ENCODE assay signal across 6 mouse cellular contexts in genomic region chr8:20260125-20260640, GRCm38 (mm10).
A peak's percentile ranks its signal among the peaks of the same experiment; 100 is the strongest.
DNase-seq lines count a peak whose midpoint lies in the region; ATAC-seq and TF ChIP-seq lines count a peak whose summit lies in the region.
"Not testable (repeated sequence)": the region's sequence is repeated elsewhere in the genome, so short reads cannot be mapped to it uniquely, and the experiment has no call there.

No protein-coding gene starts in this region.

- peak; percentile 86; the same call in 1 of the 2 replicates for ATAC-seq in megakaryocyte-erythroid progenitor cell, adult 5-6 weeks (replicated peaks; ENCODE audit: low FRiP score, low TSS enrichment, poor library complexity, severe bottlenecking)

- intact Hi-C loops in heart, adult 2 months (cut with DNase I): not testable (repeated sequence)

- H3K9ac ChIP-seq in heart, adult 2 months (ENCODE audit: low read depth, low read length): not testable (repeated sequence)

- not testable (repeated sequence) for H3K27ac ChIP-seq in heart, adult 2 months

- 68% methylated on average over 6 of the region's 7 CpGs for WGBS in heart, adult 2 months

- not testable (repeated sequence) for H3K79me2 ChIP-seq in heart, adult 2 months (replicated peaks; ENCODE audit: control insufficient read depth, insufficient read depth, low read length)

- DNase-seq in adrenal gland, adult 2 months: peak; percentile 18
- DNase-seq in gastrocnemius, postnatal 25 days: peak; percentile 6
- peak; percentile 11 to 21 for DNase-seq in heart, adult 2 months
- DNase-seq in kidney, postnatal 14 days: peak; percentile 3
- DNase-seq in spleen, postnatal 4 days (ENCODE audit: low spot score in 2 of 2): peak; percentile 15 to 62

- H3K36me3 ChIP-seq in heart, adult 2 months (ENCODE audit: control insufficient read depth, insufficient read depth, low read length): not testable (repeated sequence)

- H3K27me3 ChIP-seq in heart, adult 2 months (ENCODE audit: control insufficient read depth, insufficient read depth, low read length): not testable (repeated sequence)

- not testable (repeated sequence) for TF ChIP-seq EP300 in heart, adult 2 months (IDR thresholded peaks at IDR 0.05; ENCODE audit: insufficient read depth, low read depth, low read length)

- not testable (repeated sequence) for TF ChIP-seq POLR2A in heart, adult 2 months (IDR thresholded peaks at IDR 0.05; ENCODE audit: insufficient read depth, low read depth, low read length)

- not testable (repeated sequence) for H3K4me1 ChIP-seq in heart, adult 2 months (ENCODE audit: control insufficient read depth, insufficient read depth, low read length)

- TF ChIP-seq CTCF in heart, adult 2 months (IDR thresholded peaks at IDR 0.05): not testable (repeated sequence)

- not testable (repeated sequence) for H3K4me3 ChIP-seq in heart, adult 2 months
